Mouse (Mus musculus) G1E (cell line): ENCODE results near the gene AU022252.

Experiments used
- CTCF ChIP-seq: IDR thresholded peaks from 2 replicates; pipeline ENCODE4 v1.5.1; 2012; ENCODE audit warnings: low read depth, low read length, inconsistent platforms, mixed read lengths
- TAL1 ChIP-seq: conservative IDR thresholded peaks from 2 replicates; pipeline ENCODE4 v1.6.1; 2012; ENCODE audit warnings: low read depth, low read length, inconsistent platforms, mixed read lengths

GRCm38 (mm10) chr4:119259344-119260254, 27.1 kb upstream of the AU022252 start:
- no peak for TF ChIP-seq CTCF
- no peak for TF ChIP-seq TAL1
